Mouse (Mus musculus): ENCODE results near the gene Cisd2.

DNA sequence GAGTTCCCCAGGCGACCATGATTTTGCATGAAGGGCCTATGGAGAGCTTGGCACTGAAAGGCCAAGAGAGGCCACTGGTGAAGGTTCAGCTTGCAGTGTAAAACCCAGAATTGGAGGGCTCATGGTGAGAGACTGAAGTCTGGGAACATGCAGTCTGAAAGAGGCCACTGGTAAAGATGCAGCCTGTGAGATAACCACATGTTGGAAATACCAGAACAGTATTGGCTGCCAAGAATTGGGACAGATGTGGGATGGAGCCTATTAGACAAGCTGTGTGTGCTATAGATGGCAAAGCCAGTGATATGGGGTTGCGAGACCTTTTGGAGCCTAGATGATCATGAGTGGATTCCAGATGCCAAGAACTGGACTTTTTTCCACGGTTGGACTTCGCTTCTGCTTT is 43.9 kb downstream of the Cisd2 start:
- TF ChIP-seq POLR2A (IDR thresholded peaks at IDR 0.05; ENCODE audit: control insufficient read depth, extremely low read depth, insufficient read depth, low read length, poor library complexity) (no peak), CTCF (IDR thresholded peaks at IDR 0.05; ENCODE audit: borderline replicate concordance, control insufficient read depth, extremely low read depth, insufficient read depth, low read length, poor library complexity) (no peak)
